Mouse (Mus musculus): Measurements from ENCODE around the gene Ppil2. TPM values are rescaled to one million over a fixed set of nuclear protein-coding genes. Genes with fewer than 3 reads are reported as not detected.
A peak's percentile ranks its signal among the peaks of the same experiment; 100 is the strongest.

The Ppil2 gene
- polyA plus RNA-seq, 1 experiment from 2014 or later = 104 TPM

GRCm38 (mm10) chr16:17082121-17082792 is 28.8 kb downstream of the Ppil2 start:
- Histone ChIP-seq H3K36me3 (ENCODE audit: control insufficient read depth, insufficient read depth, low read length) (peaks cover 17% of the 10 kb centered on the region; the same call in 1 of the 2 replicates), H3K27ac (ENCODE audit: low read depth, low read length) (no peak overlapping the region), H3K27me3 (ENCODE audit: control insufficient read depth, insufficient read depth, low read length) (no peaks in the 10 kb centered on the region), H3K4me1 (ENCODE audit: control insufficient read depth, insufficient read depth, low read length) (peaks cover 14% of the 10 kb centered on the region), H3K4me2 (no peak overlapping the region), H3K9me3 (replicated peaks; ENCODE audit: control insufficient read depth, low read length) (no peaks in the 10 kb centered on the region), H3K9ac (ENCODE audit: low read depth, low read length) (no peak overlapping the region), H3K4me3 (ENCODE audit: low read depth, low read length) (no peak overlapping the region)
- WGBS (ENCODE audit: insufficient replicate concordance) = 73% methylated on average over 6 of the region's 6 CpGs
- no peak for ATAC-seq (replicated peaks; ENCODE audit: insufficient number of reproducible peaks, low FRiP score, low TSS enrichment)

- Histone ChIP-seq H3K9ac (ENCODE audit: low read depth, low read length) (no peak overlapping the region), H3K27ac (ENCODE audit: low read depth, low read length) (no peak overlapping the region), H3K27me3 (ENCODE audit: control insufficient read depth, insufficient read depth, low read length) (no peaks in the 10 kb centered on the region), H3K4me1 (ENCODE audit: control insufficient read depth, insufficient read depth, low read length) (no peaks in the 10 kb centered on the region), H3K4me3 (ENCODE audit: low read depth, low read length) (no peak overlapping the region), H3K4me2 (no peak overlapping the region), H3K36me3 (ENCODE audit: control insufficient read depth, insufficient read depth, low read length) (peaks cover 11% of the 10 kb centered on the region), H3K9me3 (replicated peaks; ENCODE audit: control insufficient read depth, low read length) (0 out of 2 replicates have a peak, but pooled peaks cover 5% of the 10 kb centered on the region)
- WGBS (ENCODE audit: insufficient replicate concordance) = 84% methylated on average over 7 of the region's 7 CpGs
- ATAC-seq (replicated peaks; ENCODE audit: insufficient number of reproducible peaks, low FRiP score, low TSS enrichment) = no peak
Observed at GRCm38 (mm10) chr16:17078101-17078500, 33.0 kb downstream of the Ppil2 start.

GRCm38 (mm10) chr16:17076869-17077268 is 34.2 kb downstream of the Ppil2 start:
- H3K4me1 ChIP-seq (ENCODE audit: control insufficient read depth, insufficient read depth, low read length) = no peaks in the 10 kb centered on the region

GRCm38 (mm10) chr16:17076301-17076700 is 34.8 kb downstream of the Ppil2 start:
- 0 out of 2 replicates have a peak, but pooled peaks cover 5% of the 10 kb centered on the region for H3K9me3 ChIP-seq (replicated peaks; ENCODE audit: control insufficient read depth, low read length)
- H3K4me1 ChIP-seq (ENCODE audit: control insufficient read depth, insufficient read depth, low read length) = no peaks in the 10 kb centered on the region
- WGBS (ENCODE audit: insufficient replicate concordance) = 82% methylated on average over 2 of the region's 2 CpGs
- ATAC-seq (replicated peaks; ENCODE audit: insufficient number of reproducible peaks, low FRiP score, low TSS enrichment) = no peak
- H3K27ac ChIP-seq (ENCODE audit: low read depth, low read length) = no peak overlapping the region
- no peaks in the 10 kb centered on the region for H3K27me3 ChIP-seq (ENCODE audit: control insufficient read depth, insufficient read depth, low read length)
- no peak overlapping the region for H3K4me2 ChIP-seq
- H3K4me3 ChIP-seq (ENCODE audit: low read depth, low read length) = no peak overlapping the region
- H3K36me3 ChIP-seq (ENCODE audit: control insufficient read depth, insufficient read depth, low read length) = peaks cover 7% of the 10 kb centered on the region; the same call in 1 of the 2 replicates
- H3K9ac ChIP-seq (ENCODE audit: low read depth, low read length) = no peak overlapping the region

More at GRCm38 (mm10) chr16:17076869-17077268, 34.2 kb downstream of the Ppil2 start:
- H3K4me2 ChIP-seq = no peak overlapping the region
- peaks cover 7% of the 10 kb centered on the region; the same call in 1 of the 2 replicates for H3K36me3 ChIP-seq (ENCODE audit: control insufficient read depth, insufficient read depth, low read length)
- no peak overlapping the region for H3K27ac ChIP-seq (ENCODE audit: low read depth, low read length)
- H3K27me3 ChIP-seq (ENCODE audit: control insufficient read depth, insufficient read depth, low read length) = no peaks in the 10 kb centered on the region
- H3K4me3 ChIP-seq (ENCODE audit: low read depth, low read length) = no peak overlapping the region
- no peak overlapping the region for H3K9ac ChIP-seq (ENCODE audit: low read depth, low read length)
- H3K9me3 ChIP-seq (replicated peaks; ENCODE audit: control insufficient read depth, low read length) = 0 out of 2 replicates have a peak, but pooled peaks cover 5% of the 10 kb centered on the region
- no peak for ATAC-seq (replicated peaks; ENCODE audit: insufficient number of reproducible peaks, low FRiP score, low TSS enrichment)

GRCm38 (mm10) chr16:17073000-17073399 is 38.1 kb downstream of the Ppil2 start:
- no peaks in the 10 kb centered on the region for H3K27me3 ChIP-seq (ENCODE audit: control insufficient read depth, insufficient read depth, low read length)
- no peak overlapping the region for H3K9ac ChIP-seq (ENCODE audit: low read depth, low read length)
- 0 out of 2 replicates have a peak, but pooled peaks cover 5% of the 10 kb centered on the region for H3K9me3 ChIP-seq (replicated peaks; ENCODE audit: control insufficient read depth, low read length)
- no peaks in the 10 kb centered on the region for H3K4me1 ChIP-seq (ENCODE audit: control insufficient read depth, insufficient read depth, low read length)
- no peak overlapping the region for H3K27ac ChIP-seq (ENCODE audit: low read depth, low read length)
- no peak overlapping the region for H3K4me3 ChIP-seq (ENCODE audit: low read depth, low read length)
- WGBS (ENCODE audit: insufficient replicate concordance) = 81% methylated on average over 7 of the region's 7 CpGs
- ATAC-seq (replicated peaks; ENCODE audit: insufficient number of reproducible peaks, low FRiP score, low TSS enrichment) = no peak
- no peak overlapping the region for H3K4me2 ChIP-seq
- peaks cover 7% of the 10 kb centered on the region; the same call in 1 of the 2 replicates for H3K36me3 ChIP-seq (ENCODE audit: control insufficient read depth, insufficient read depth, low read length)

- ATAC-seq (replicated peaks; ENCODE audit: insufficient number of reproducible peaks, low FRiP score, low TSS enrichment) = no peak
- Histone ChIP-seq H3K4me3 (ENCODE audit: low read depth, low read length) (peak overlapping the region; percentile 77), H3K4me2 (peak overlapping the region; percentile 80), H3K9me3 (replicated peaks; ENCODE audit: control insufficient read depth, low read length) (0 out of 2 replicates have a peak, but pooled peaks cover 2% of the 10 kb centered on the region), H3K27ac (ENCODE audit: low read depth, low read length) (no peak overlapping the region), H3K4me1 (ENCODE audit: control insufficient read depth, insufficient read depth, low read length) (no peaks in the 10 kb centered on the region), H3K27me3 (ENCODE audit: control insufficient read depth, insufficient read depth, low read length) (no peaks in the 10 kb centered on the region), H3K9ac (ENCODE audit: low read depth, low read length) (no peak overlapping the region), H3K36me3 (ENCODE audit: control insufficient read depth, insufficient read depth, low read length) (peaks cover 7% of the 10 kb centered on the region; the same call in 1 of the 2 replicates)
- WGBS (ENCODE audit: insufficient replicate concordance) = 48% methylated on average over 6 of the region's 6 CpGs
Observed at GRCm38 (mm10) chr16:17070716-17071115, 40.3 kb downstream of the Ppil2 start.

GRCm38 (mm10) chr16:17069511-17070443 is 41.3 kb downstream of the Ppil2 start, which contains the start of gene Ypel1:
Gene Ypel1 (plus strand): TSS chr16:17069696.
- Histone ChIP-seq H3K4me2 (peak within 1 kb of the TSS; percentile 80), H3K4me3 (ENCODE audit: low read depth, low read length) (peak within 1 kb of the TSS; percentile 77), H3K36me3 (ENCODE audit: control insufficient read depth, insufficient read depth, low read length) (no peaks in the 10 kb centered on the region), H3K27me3 (ENCODE audit: control insufficient read depth, insufficient read depth, low read length) (no peaks in the 10 kb centered on the region), H3K4me1 (ENCODE audit: control insufficient read depth, insufficient read depth, low read length) (no peaks in the 10 kb centered on the region), H3K9me3 (replicated peaks; ENCODE audit: control insufficient read depth, low read length) (no peaks in the 10 kb centered on the region), H3K27ac (ENCODE audit: low read depth, low read length) (peak within 1 kb of the TSS; percentile 73), H3K9ac (ENCODE audit: low read depth, low read length) (peak within 1 kb of the TSS; percentile 84)
- ATAC-seq (replicated peaks; ENCODE audit: insufficient number of reproducible peaks, low FRiP score, low TSS enrichment) = peak; percentile 89
- under 1% methylated on average over 74 of the region's 76 CpGs for WGBS (ENCODE audit: insufficient replicate concordance)

- Histone ChIP-seq H3K27me3 (ENCODE audit: control insufficient read depth, insufficient read depth, low read length) (no peaks in the 10 kb centered on the region), H3K4me1 (ENCODE audit: control insufficient read depth, insufficient read depth, low read length) (no peaks in the 10 kb centered on the region), H3K9me3 (replicated peaks; ENCODE audit: control insufficient read depth, low read length) (no peaks in the 10 kb centered on the region), H3K27ac (ENCODE audit: low read depth, low read length) (no peak overlapping the region), H3K4me3 (ENCODE audit: low read depth, low read length) (no peak overlapping the region), H3K36me3 (ENCODE audit: control insufficient read depth, insufficient read depth, low read length) (no peaks in the 10 kb centered on the region), H3K9ac (ENCODE audit: low read depth, low read length) (no peak overlapping the region), H3K4me2 (no peak overlapping the region)
- no peak for ATAC-seq (replicated peaks; ENCODE audit: insufficient number of reproducible peaks, low FRiP score, low TSS enrichment)
- 77% methylated on average over 2 of the region's 2 CpGs for WGBS (ENCODE audit: insufficient replicate concordance)
Observed at GRCm38 (mm10) chr16:17067552-17067951, 43.5 kb downstream of the Ppil2 start.
